Mouse (Mus musculus): Measurements from ENCODE around the gene Otog.

- TF ChIP-seq CTCF (IDR thresholded peaks at IDR 0.05; ENCODE audit: control insufficient read depth, insufficient read depth, insufficient replicate concordance, low read depth, low read length) (no peak), POLR2A (IDR thresholded peaks at IDR 0.05; ENCODE audit: control insufficient read depth, low read depth, low read length) (no peak)
Measured at GRCm38 (mm10) chr7:46235948-46236347, 4.8 kb upstream of the Otog start.

Measured in testis, adult 2 months (tissue).